Mouse (Mus musculus): ENCODE results near the gene Acads. TPM values are rescaled to one million over a fixed set of nuclear protein-coding genes. Genes with fewer than 3 reads are reported as not detected.
A peak's percentile ranks its signal among the peaks of the same experiment; 100 is the strongest.
"Not testable (repeated sequence)": the region's sequence is repeated elsewhere in the genome, so short reads cannot be mapped to it uniquely, and the experiment has no call there.

Acads gene
- polyA plus RNA-seq (2014; fragmentation: Nextera tagmentation; extraction: Ambion mirVana): 21.6 and 23.5 TPM in 2 replicates

GRCm38 (mm10) chr5:115118961-115119570, at the start of gene Acads:
TSS of gene Acads (minus strand) at chr5:115119346.
- Histone ChIP-seq H3K9ac (ENCODE audit: low read length) (peak within 1 kb of the TSS; percentile 76), H3K4me2 (peak within 1 kb of the TSS; percentile 71), H3K36me3 (ENCODE audit: control insufficient read depth, insufficient read depth, low read length) (peaks cover 3% of the 10 kb centered on the region), H3K27me3 (ENCODE audit: control insufficient read depth, insufficient read depth, low read length) (no peaks in the 10 kb centered on the region), H3K9me3 (ENCODE audit: control insufficient read depth, low read length) (no peaks in the 10 kb centered on the region), H3K4me3 (ENCODE audit: low read depth, low read length) (peak within 1 kb of the TSS; percentile 69), H3K27ac (ENCODE audit: low read depth, low read length) (no peak within 1 kb of the TSS; the same call in 1 of the 2 replicates), H3K4me1 (ENCODE audit: control insufficient read depth, insufficient read depth, low read length) (peaks cover 2% of the 10 kb centered on the region; the same call in 1 of the 2 replicates)
- under 1% methylated on average over 39 of the region's 39 CpGs for WGBS
- ATAC-seq (ENCODE audit: low FRiP score) (peak; percentile 95), DNase-seq (ENCODE audit: low spot score, missing footprints) (peak; percentile 99)

- no peak overlapping the region for H3K27ac ChIP-seq (ENCODE audit: low read depth, low read length)
- no peak for DNase-seq (ENCODE audit: low spot score, missing footprints)
- no peak overlapping the region for H3K4me3 ChIP-seq (ENCODE audit: low read depth, low read length)
- no peaks in the 10 kb centered on the region for H3K27me3 ChIP-seq (ENCODE audit: control insufficient read depth, insufficient read depth, low read length)
- WGBS: 77% methylated on average over 6 of the region's 6 CpGs
- H3K36me3 ChIP-seq (ENCODE audit: control insufficient read depth, insufficient read depth, low read length): no peaks in the 10 kb centered on the region
- H3K9me3 ChIP-seq (ENCODE audit: control insufficient read depth, low read length): no peaks in the 10 kb centered on the region
- ATAC-seq (ENCODE audit: low FRiP score): no peak
- no peak overlapping the region for H3K4me2 ChIP-seq
- H3K9ac ChIP-seq (ENCODE audit: low read length): no peak overlapping the region
- H3K4me1 ChIP-seq (ENCODE audit: control insufficient read depth, insufficient read depth, low read length): no peaks in the 10 kb centered on the region
Observed at GRCm38 (mm10) chr5:115167396-115167795, 48.2 kb upstream of the Acads start.

GRCm38 (mm10) chr5:115166815-115167194, 47.7 kb upstream of the Acads start:
- no peak overlapping the region for H3K4me3 ChIP-seq (ENCODE audit: low read depth, low read length)
- H3K36me3 ChIP-seq (ENCODE audit: control insufficient read depth, insufficient read depth, low read length): no peaks in the 10 kb centered on the region
- H3K9ac ChIP-seq (ENCODE audit: low read length): no peak overlapping the region
- H3K9me3 ChIP-seq (ENCODE audit: control insufficient read depth, low read length): no peaks in the 10 kb centered on the region
- DNase-seq (ENCODE audit: low spot score, missing footprints) (no peak), ATAC-seq (ENCODE audit: low FRiP score) (no peak)
- no peak overlapping the region for H3K27ac ChIP-seq (ENCODE audit: low read depth, low read length)
- H3K4me2 ChIP-seq: no peak overlapping the region
- H3K4me1 ChIP-seq (ENCODE audit: control insufficient read depth, insufficient read depth, low read length): no peaks in the 10 kb centered on the region
- WGBS: 85% methylated on average over 7 of the region's 7 CpGs
- no peaks in the 10 kb centered on the region for H3K27me3 ChIP-seq (ENCODE audit: control insufficient read depth, insufficient read depth, low read length)

- no peak overlapping the region for H3K27ac ChIP-seq (ENCODE audit: low read depth, low read length)
Observed at GRCm38 (mm10) chr5:115165895-115166814, 47.0 kb upstream of the Acads start.

GRCm38 (mm10) chr5:115165351-115165750, 46.2 kb upstream of the Acads start:
- 66% methylated on average over 9 of the region's 9 CpGs for WGBS
- no peak overlapping the region for H3K4me2 ChIP-seq
- peak; percentile 89 for DNase-seq (ENCODE audit: low spot score, missing footprints)

More at GRCm38 (mm10) chr5:115165895-115166814, 47.0 kb upstream of the Acads start:
- no peaks in the 10 kb centered on the region for H3K4me1 ChIP-seq (ENCODE audit: control insufficient read depth, insufficient read depth, low read length)
- H3K4me3 ChIP-seq (ENCODE audit: low read depth, low read length): no peak overlapping the region
- DNase-seq (ENCODE audit: low spot score, missing footprints) (peak; percentile 75), ATAC-seq (ENCODE audit: low FRiP score) (no peak)
- H3K4me2 ChIP-seq: no peak overlapping the region
- H3K27me3 ChIP-seq (ENCODE audit: control insufficient read depth, insufficient read depth, low read length): no peaks in the 10 kb centered on the region
- no peaks in the 10 kb centered on the region for H3K9me3 ChIP-seq (ENCODE audit: control insufficient read depth, low read length)
- WGBS: 51% methylated on average over 11 of the region's 11 CpGs
- no peak overlapping the region for H3K9ac ChIP-seq (ENCODE audit: low read length)
- H3K36me3 ChIP-seq (ENCODE audit: control insufficient read depth, insufficient read depth, low read length): no peaks in the 10 kb centered on the region

GRCm38 (mm10) chr5:115164446-115164845, 45.3 kb upstream of the Acads start:
- peak; percentile 72 for DNase-seq (ENCODE audit: low spot score, missing footprints)
- H3K9ac ChIP-seq (ENCODE audit: low read length); H3K4me2 ChIP-seq; H3K4me3 ChIP-seq (ENCODE audit: low read depth, low read length); H3K27me3 ChIP-seq (ENCODE audit: control insufficient read depth, insufficient read depth, low read length); H3K4me1 ChIP-seq (ENCODE audit: control insufficient read depth, insufficient read depth, low read length); H3K9me3 ChIP-seq (ENCODE audit: control insufficient read depth, low read length); ATAC-seq (ENCODE audit: low FRiP score); H3K36me3 ChIP-seq (ENCODE audit: control insufficient read depth, insufficient read depth, low read length); H3K27ac ChIP-seq (ENCODE audit: low read depth, low read length): not testable (repeated sequence)
- 85% methylated on average over 4 of the region's 4 CpGs for WGBS

More at GRCm38 (mm10) chr5:115165351-115165750, 46.2 kb upstream of the Acads start:
- H3K36me3 ChIP-seq (ENCODE audit: control insufficient read depth, insufficient read depth, low read length): no peaks in the 10 kb centered on the region
- no peaks in the 10 kb centered on the region for H3K9me3 ChIP-seq (ENCODE audit: control insufficient read depth, low read length)
- no peak for ATAC-seq (ENCODE audit: low FRiP score)
- H3K4me3 ChIP-seq (ENCODE audit: low read depth, low read length): no peak overlapping the region
- H3K9ac ChIP-seq (ENCODE audit: low read length): no peak overlapping the region
- H3K27me3 ChIP-seq (ENCODE audit: control insufficient read depth, insufficient read depth, low read length): no peaks in the 10 kb centered on the region
- no peak overlapping the region for H3K27ac ChIP-seq (ENCODE audit: low read depth, low read length)
- H3K4me1 ChIP-seq (ENCODE audit: control insufficient read depth, insufficient read depth, low read length): no peaks in the 10 kb centered on the region

GRCm38 (mm10) chr5:115163563-115163962, 44.4 kb upstream of the Acads start:
- H3K4me2 ChIP-seq: no peak overlapping the region
- no peaks in the 10 kb centered on the region; the same call in 1 of the 2 replicates for H3K4me1 ChIP-seq (ENCODE audit: control insufficient read depth, insufficient read depth, low read length)
- H3K27me3 ChIP-seq (ENCODE audit: control insufficient read depth, insufficient read depth, low read length): no peaks in the 10 kb centered on the region
- H3K9ac ChIP-seq (ENCODE audit: low read length): no peak overlapping the region
- H3K4me3 ChIP-seq (ENCODE audit: low read depth, low read length): no peak overlapping the region
- no peaks in the 10 kb centered on the region for H3K36me3 ChIP-seq (ENCODE audit: control insufficient read depth, insufficient read depth, low read length)
- 36% methylated on average over 8 of the region's 8 CpGs for WGBS
- H3K9me3 ChIP-seq (ENCODE audit: control insufficient read depth, low read length): no peaks in the 10 kb centered on the region
- H3K27ac ChIP-seq (ENCODE audit: low read depth, low read length): no peak overlapping the region
- DNase-seq (ENCODE audit: low spot score, missing footprints) (peak; percentile 82), ATAC-seq (ENCODE audit: low FRiP score) (no peak)

GRCm38 (mm10) chr5:115161940-115162279, 42.8 kb upstream of the Acads start:
- WGBS: no CpG with 5 or more reads among the region's 1 CpGs
- H3K4me1 ChIP-seq (ENCODE audit: control insufficient read depth, insufficient read depth, low read length); H3K9ac ChIP-seq (ENCODE audit: low read length); H3K9me3 ChIP-seq (ENCODE audit: control insufficient read depth, low read length); H3K4me3 ChIP-seq (ENCODE audit: low read depth, low read length); H3K27ac ChIP-seq (ENCODE audit: low read depth, low read length); ATAC-seq (ENCODE audit: low FRiP score); H3K4me2 ChIP-seq; H3K27me3 ChIP-seq (ENCODE audit: control insufficient read depth, insufficient read depth, low read length); H3K36me3 ChIP-seq (ENCODE audit: control insufficient read depth, insufficient read depth, low read length): not testable (repeated sequence)
- peak; percentile 68 for DNase-seq (ENCODE audit: low spot score, missing footprints)

Data from midbrain, embryonic 11.5 days (tissue).